Mouse (Mus musculus) embryonic fibroblast, embryonic 13.5 days (primary cell): Measurements from ENCODE around the gene Stx12. TPM values are rescaled to one million over a fixed set of nuclear protein-coding genes. Genes with fewer than 3 reads are reported as not detected.
"Not testable (repeated sequence)": the region's sequence is repeated elsewhere in the genome, so short reads cannot be mapped to it uniquely, and the experiment has no call there.

Source experiments
- H3K27ac ChIP-seq: 2 replicates; pipeline ENCODE4 v1.5.1; 2012; ENCODE audit warnings: low read length, control low read depth, inconsistent platforms; ENCODE audit not compliant: insufficient read depth
- H3K4me1 ChIP-seq: 2 replicates; pipeline ENCODE4 v1.6.1; 2011; ENCODE audit warnings: low read length; ENCODE audit not compliant: control insufficient read depth, insufficient read depth
- H3K4me3 ChIP-seq: 2 replicates; pipeline ENCODE4 v1.5.1; 2011; ENCODE audit warnings: mild to moderate bottlenecking, control low read depth, low read length; ENCODE audit not compliant: insufficient read depth
- CTCF ChIP-seq: IDR thresholded peaks from 2 replicates; pipeline ENCODE4 v1.5.1; 2011; ENCODE audit warnings: mild to moderate bottlenecking, control low read depth, low read length, moderate library complexity, borderline replicate concordance; ENCODE audit not compliant: insufficient read depth
- POLR2A ChIP-seq: IDR thresholded peaks from 2 replicates; pipeline ENCODE4 v1.6.1; 2011; ENCODE audit warnings: low read depth, mild to moderate bottlenecking, control low read depth, low read length, moderate library complexity
- polyA plus RNA-seq: library from polyadenylated mRNA; stranded (reverse); fragments of >200 nt; gene quantifications from 2 replicates; pipeline ENCODE4 v1.2.4, GENCODE M21; 2011; ENCODE audit warnings: low read depth; ENCODE audit not compliant: missing spikeins, insufficient read length

Stx12 gene
- 71.8 and 72.4 TPM in 2 replicates for polyA plus RNA-seq

DNA sequence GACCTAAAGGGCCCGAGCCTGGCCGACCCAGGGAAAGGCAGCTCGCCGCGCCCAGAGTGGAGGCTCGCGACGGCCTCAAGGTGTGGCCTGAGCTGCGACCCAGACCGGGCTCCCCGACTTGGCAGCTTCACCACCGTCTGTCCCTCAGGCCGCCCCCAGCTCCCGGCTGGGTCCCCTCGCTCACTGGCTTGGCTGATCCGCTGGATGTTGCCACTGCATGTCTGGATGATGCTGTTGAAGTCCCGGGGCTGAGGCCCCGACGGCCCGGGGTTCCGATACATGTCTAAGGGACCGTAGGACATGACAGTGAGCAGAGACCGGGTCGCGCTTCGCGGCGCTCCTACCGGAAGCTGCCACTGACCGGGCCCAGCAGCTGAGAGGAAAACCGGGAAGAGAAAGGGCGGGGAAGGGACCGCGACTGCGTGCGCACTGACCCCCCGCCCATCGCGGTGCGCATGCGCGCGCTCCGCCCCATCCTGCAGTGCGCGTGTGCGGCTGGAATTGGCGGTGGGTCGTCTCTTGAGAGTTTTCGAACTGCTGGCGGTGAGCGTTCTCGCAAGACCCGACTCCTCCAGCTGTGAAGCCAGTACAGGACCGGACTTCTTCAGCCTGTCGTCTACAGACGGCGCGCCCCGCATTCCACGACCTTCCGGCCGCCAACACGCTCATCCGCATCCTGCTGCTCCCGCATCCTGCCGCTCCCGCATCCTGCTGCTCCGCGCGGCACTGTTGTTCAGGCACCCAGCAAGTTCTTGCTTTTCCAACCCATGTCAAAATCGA lies at the start of gene Stx12:
Stx12 (minus strand) TSS at position 446 of the 780 bp plus-strand sequence.
- peak within 1 kb of the TSS; percentile 22 for H3K27ac ChIP-seq
- TF ChIP-seq CTCF (no peak), POLR2A (peak; percentile 96)
- peaks cover 6% of the 10 kb centered on the region for H3K4me1 ChIP-seq
- peak within 1 kb of the TSS; percentile 86 for H3K4me3 ChIP-seq

DNA sequence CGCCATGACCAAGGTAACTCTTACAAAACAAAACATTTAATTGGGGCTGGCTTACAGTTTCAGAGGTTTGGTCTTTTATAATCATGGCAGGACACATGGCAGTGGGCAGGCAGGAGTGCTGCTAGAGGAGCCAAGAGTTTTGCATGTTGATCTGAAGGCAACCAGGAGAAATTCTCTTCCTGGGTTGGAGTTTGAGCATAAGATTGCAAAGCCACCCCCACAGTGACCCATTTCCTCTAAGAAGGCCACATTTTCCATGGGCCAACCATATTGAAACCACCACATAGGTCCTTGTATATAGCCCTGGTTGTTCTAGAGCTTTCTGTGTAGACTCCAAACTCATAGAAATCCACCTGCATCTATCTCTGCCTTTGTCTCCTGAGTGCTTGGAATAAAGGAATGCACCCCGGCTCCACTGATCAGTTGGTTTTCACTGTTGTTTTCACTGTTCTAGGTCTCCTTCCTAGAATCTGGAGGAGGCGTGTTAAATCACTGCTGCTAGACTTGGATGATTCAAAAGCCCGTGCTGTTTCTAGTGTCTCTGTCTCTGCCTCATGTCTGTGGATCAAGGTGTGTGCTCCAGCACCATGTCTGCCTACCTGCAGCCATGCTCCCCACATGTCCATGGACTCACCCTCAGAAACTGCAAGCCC lies 48.6 kb upstream of the Stx12 start:
- Histone ChIP-seq H3K4me1 (no peaks in the 10 kb centered on the region), H3K4me3 (no peak overlapping the region), H3K27ac (no peak overlapping the region)
- TF ChIP-seq POLR2A (no peak), CTCF (no peak)

DNA sequence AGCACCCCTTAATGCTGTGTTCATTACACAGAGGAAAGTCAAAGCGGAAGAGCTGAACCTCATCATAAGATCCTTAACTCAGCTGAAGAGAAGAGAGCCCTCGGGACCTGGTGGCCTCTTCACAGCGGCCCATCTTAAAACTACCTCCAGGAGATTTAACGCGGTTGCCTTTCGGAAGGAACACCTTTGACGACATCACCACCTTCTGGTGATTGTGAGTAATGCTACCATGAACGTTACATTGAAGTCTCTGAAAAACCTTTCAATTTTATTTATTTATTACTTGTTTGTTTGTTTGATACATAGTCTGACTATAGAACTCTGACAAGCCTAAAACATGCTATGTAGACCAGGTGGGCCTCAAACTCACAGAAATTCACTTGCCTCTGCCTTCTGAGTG lies 46.5 kb upstream of the Stx12 start:
- H3K4me3 ChIP-seq = no peak overlapping the region
- no peaks in the 10 kb centered on the region for H3K4me1 ChIP-seq
- TF ChIP-seq CTCF = peak; percentile 17; the same call in 1 of the 2 replicates
- no peak for TF ChIP-seq POLR2A
- no peak overlapping the region for H3K27ac ChIP-seq

DNA sequence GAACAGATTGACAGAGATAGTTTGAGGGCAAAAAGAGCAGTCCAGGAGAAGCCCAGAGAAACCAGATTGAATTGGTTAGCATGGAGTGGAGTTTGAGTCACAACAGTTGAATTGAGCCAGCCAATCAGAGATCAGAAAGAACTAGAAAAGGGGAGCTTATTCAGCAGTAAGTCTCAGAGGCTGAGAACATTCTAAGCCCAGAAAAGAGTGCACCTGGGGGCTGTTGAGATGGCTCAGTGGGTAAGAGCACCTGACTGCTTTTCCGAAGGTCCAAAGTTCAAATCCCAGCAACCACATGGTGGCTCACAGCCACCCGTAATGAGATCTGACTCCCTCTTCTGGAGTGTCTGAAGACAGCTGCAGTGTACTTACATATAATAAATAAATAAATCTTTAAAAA lies 42.2 kb upstream of the Stx12 start:
- H3K4me1 ChIP-seq, H3K27ac ChIP-seq, H3K4me3 ChIP-seq: not testable (repeated sequence)

DNA sequence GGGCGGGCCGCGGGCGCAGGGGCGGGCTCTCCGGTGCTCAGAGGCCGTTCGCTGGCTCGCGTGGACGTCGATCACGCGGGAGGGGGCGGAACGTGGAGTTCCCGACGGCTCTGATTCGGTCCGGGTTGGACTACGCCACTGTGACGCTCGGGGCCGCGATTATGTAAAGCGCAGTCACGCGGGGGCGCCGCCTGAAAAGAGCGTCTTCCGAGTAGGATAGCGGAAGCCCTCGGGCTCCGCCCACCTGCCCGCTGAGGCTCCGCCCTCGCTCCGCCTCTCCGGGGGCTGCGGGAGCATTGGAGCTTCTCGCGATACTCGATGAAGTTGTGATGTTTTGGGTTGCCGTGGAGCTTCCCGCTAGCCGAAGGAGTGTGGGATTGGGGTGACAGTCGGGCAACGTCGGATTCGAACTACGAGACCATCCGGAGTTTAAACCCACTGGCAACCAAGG lies 38.3 kb upstream of the Stx12 start, which contains the start of gene Fam76a:
Fam76a (minus strand) TSS at position 1 of the 451 bp plus-strand sequence.
- no peak for TF ChIP-seq CTCF
- TF ChIP-seq POLR2A = peak; percentile 91
- peaks cover 4% of the 10 kb centered on the region for H3K4me1 ChIP-seq
- peak within 1 kb of the TSS; percentile 92 for H3K4me3 ChIP-seq
- H3K27ac ChIP-seq = peak within 1 kb of the TSS; percentile 44; the same call in 1 of the 2 replicates

DNA sequence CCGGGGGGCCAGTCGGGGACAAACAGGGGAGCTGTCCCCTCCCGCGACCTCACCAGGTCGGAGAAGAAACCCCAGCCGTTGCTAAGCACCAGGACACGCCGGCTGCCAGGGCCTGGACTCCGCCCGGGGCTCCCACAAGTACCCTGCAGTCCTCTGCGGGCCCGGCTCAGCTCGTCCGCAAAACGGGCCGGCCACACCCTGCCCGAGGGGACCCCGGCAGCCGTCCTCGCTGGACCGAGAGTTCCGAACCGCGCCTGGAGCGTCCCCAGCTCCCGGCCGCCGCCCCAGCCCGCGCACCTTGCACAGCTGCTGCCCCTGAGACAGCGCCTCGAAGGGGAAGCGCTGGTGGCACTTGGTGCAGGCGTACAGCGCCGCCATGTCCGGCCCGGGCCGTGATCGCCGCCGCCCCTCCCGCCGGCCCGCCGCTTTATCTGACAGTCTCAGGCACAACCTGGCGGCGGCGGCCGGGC lies 37.8 kb upstream of the Stx12 start:
- Histone ChIP-seq H3K4me3 (peak overlapping the region; percentile 92), H3K27ac (peak overlapping the region; percentile 44; the same call in 1 of the 2 replicates)
- peak; percentile 57 for TF ChIP-seq POLR2A
- TF ChIP-seq CTCF = no peak

DNA sequence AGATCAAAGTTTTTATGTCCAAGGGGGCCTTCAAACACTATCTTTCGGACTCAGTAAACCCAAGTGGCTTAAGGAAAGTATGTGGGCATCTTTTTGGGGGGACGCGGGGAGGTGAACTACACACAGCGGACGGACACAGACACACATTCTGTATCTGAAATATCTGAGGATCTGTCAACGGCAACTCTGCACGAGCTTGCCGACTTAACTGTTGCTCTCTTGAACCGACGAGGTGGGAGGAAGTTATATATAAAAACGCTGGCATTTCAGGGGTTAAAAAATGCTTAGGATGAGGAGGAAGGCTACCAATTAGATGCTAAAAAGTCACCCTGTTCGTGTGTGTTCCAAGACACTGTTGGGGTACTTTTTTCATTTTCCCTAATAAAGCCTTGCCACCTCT lies 37.2 kb upstream of the Stx12 start:
- Histone ChIP-seq H3K27ac (peak overlapping the region; percentile 44; the same call in 1 of the 2 replicates), H3K4me1 (peaks cover 4% of the 10 kb centered on the region), H3K4me3 (peak overlapping the region; percentile 92)
- TF ChIP-seq CTCF = no peak
- TF ChIP-seq POLR2A = no peak

More for the DNA sequence above, 37.8 kb upstream of the Stx12 start:
- H3K4me1 ChIP-seq = peaks cover 4% of the 10 kb centered on the region

DNA sequence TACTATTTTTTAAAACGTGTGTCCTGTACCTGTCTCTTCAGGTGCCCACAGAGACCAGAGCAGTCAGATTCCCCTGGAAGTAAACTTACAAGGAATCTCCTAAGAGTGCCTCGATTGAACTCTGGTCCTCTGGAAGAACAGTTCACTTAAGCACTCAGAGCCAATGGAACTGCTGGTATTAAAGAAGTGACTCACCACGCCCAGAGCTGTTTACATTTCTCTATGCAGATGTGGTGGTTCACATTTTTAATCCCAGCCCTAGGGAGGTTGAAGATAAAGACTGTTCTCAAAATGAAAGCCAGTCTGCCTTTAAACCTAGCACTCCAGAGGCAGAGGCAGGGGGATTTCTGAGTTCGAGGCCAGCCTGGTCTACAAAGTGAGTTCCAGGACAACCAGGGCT lies 35.9 kb upstream of the Stx12 start:
- H3K4me3 ChIP-seq = no peak overlapping the region
- peak overlapping the region; percentile 89 for H3K27ac ChIP-seq
- peaks cover 4% of the 10 kb centered on the region for H3K4me1 ChIP-seq
- TF ChIP-seq POLR2A (no peak), CTCF (no peak)

DNA sequence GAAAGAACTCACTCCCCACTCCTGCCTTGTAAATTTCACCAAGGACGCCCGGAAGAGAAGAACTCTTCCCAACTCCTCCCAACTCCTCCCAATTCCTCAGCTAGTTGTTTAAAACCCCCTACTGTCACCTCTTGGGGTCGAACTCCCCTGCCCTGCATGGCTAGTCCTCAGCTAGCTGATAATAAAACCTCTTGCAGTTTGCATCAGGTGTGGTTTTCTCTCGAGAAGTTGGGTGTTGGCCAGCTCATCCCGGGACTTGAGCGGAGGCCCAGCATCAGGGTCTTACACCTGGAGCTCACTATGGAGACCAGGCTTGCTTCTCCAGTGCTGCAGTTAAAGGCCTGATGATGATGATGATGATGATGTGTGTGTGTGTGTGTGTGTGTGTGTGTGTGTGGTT lies 34.2 kb upstream of the Stx12 start:
- not testable (repeated sequence) for H3K4me3 ChIP-seq, H3K4me1 ChIP-seq, H3K27ac ChIP-seq

DNA sequence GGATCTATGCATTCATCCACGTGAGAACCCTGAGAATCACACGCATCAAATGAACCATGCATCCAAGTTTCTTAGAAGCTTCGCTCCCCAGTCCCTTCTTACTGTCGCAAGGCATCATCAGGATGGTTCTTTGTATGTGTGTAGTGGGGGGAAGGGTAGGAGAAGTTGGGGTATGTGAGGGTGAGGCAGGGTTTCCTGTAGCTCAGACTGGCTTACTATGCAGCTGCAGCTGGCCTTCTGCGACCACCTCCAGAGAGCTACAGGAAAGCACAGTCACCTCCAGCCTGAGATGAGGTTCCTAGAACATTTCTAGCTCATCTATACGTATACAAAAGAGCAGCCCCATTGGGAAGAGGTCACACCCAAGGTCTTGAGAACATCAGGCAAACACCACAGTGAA lies 27.8 kb upstream of the Stx12 start:
- Histone ChIP-seq H3K4me1 (no peaks in the 10 kb centered on the region), H3K27ac (no peak overlapping the region), H3K4me3 (no peak overlapping the region)
- TF ChIP-seq CTCF = no peak
- no peak for TF ChIP-seq POLR2A
